Mouse (Mus musculus) left cerebral cortex, postnatal 4 days (tissue): ENCODE results near the gene Papola. TPM values are rescaled to one million over a fixed set of nuclear protein-coding genes. Genes with fewer than 3 reads are reported as not detected.

ENCODE experiments used
- DNase-seq: peaks from one replicate; pipeline ENCODE4 v3.0.0-alpha.2; 2022
- intact Hi-C: fragments of 180-260 bp; cut with DNase I; formaldehyde crosslinking; loops from one replicate; pipeline ENCODE4 v1.15.1; 2025
- total RNA-seq, 2 experiments: library from RNA; stranded (reverse); gene quantifications; 2 replicates each; pipeline ENCODE4 v1.2.3; 2021

Gene Papola
- 100 to 1,000 TPM; 150 to 173 TPM for total RNA-seq

GRCm38 (mm10) chr12:105784196-105784999 is at the start of gene Papola:
TSS of gene Papola (plus strand) at chr12:105784694.
- peak; percentile 91 for DNase-seq
- intact Hi-C loops: no loop called here

GRCm38 (mm10) chr12:105735226-105735888 is 49.1 kb upstream of the Papola start:
- DNase-seq: no peak
- intact Hi-C loops: no loop called here

- DNase-seq: no peak
- intact Hi-C loops: no loop called here
Observed at GRCm38 (mm10) chr12:105735889-105736251, 48.6 kb upstream of the Papola start.

GRCm38 (mm10) chr12:105738316-105739096 is 46.0 kb upstream of the Papola start:
- DNase-seq: no peak
- intact Hi-C loops: no loop called here

DNA sequence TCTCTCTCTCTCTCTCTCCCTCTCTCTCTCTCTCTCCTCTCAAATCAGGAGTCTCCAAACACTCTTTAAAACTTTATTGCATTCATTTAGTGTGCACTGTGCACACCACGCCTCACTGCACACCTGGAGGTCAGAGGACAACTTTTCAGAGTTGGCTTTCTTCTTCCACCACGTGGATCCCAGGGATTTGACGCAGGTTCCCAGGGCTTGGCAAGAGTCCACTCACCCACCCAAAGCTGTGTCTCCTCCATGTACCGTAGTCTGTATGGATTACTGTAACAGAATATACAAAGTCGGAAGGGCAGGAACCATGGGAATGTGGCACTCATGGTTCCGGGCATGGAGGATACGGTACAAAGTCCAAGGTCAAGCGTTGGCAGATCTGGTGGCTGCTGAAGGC is 44.8 kb upstream of the Papola start:
- intact Hi-C loops: no loop called here

GRCm38 (mm10) chr12:105748114-105748513 is 36.4 kb upstream of the Papola start:
- intact Hi-C loops: no loop called here
- no peak for DNase-seq

More for the DNA sequence above, 44.8 kb upstream of the Papola start:
- no peak for DNase-seq

DNA sequence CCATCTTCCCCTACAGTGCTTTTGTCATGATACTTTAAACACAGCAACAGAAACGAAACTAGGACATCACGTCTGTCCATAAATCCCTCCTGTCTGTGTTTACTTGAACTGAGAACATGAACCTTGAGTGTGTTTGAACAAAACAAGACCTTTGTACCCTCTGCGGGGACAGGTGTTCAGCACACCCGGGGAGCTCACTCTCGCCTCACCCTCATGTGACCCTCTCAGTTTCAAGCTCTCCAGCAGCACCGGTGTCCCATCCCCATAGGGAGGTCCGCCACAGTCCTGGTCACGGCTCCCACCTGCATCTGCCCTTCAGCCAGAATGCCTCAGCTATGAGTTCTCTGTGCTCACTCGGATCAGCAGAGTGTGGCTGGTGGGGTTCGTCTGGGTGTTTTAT is 30.7 kb upstream of the Papola start:
- intact Hi-C loops: no loop called here
- no peak for DNase-seq

- DNase-seq: no peak
- intact Hi-C loops: no loop called here
Observed at GRCm38 (mm10) chr12:105757816-105758497, 26.5 kb upstream of the Papola start.

- intact Hi-C loops: no loop called here
- DNase-seq: no peak
Observed at GRCm38 (mm10) chr12:105758911-105759310, 25.6 kb upstream of the Papola start.

- intact Hi-C loops: no loop called here
Observed at GRCm38 (mm10) chr12:105759849-105760478, 24.5 kb upstream of the Papola start.

DNA sequence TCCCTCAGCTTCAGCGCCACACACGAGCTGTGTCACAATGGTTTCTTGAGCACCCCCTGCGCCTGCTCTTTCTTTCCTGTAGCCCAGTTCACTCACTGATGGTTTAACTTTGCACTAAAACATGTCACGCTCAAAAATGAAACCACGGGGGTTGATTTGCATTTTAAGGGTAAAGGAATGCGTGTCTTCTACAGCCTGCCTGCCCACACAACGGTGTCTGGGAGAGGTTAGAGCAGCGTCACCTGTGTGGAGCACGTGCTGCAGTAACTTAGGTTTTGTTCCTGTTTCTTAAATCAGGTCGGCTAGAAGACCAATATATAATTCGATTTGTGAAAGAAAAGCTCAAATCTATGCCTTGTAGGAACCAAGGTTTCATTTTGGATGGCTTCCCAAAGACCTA is 23.3 kb upstream of the Papola start:
- intact Hi-C loops: no loop called here
- DNase-seq: no peak

More at GRCm38 (mm10) chr12:105759849-105760478, 24.5 kb upstream of the Papola start:
- no peak for DNase-seq

DNA sequence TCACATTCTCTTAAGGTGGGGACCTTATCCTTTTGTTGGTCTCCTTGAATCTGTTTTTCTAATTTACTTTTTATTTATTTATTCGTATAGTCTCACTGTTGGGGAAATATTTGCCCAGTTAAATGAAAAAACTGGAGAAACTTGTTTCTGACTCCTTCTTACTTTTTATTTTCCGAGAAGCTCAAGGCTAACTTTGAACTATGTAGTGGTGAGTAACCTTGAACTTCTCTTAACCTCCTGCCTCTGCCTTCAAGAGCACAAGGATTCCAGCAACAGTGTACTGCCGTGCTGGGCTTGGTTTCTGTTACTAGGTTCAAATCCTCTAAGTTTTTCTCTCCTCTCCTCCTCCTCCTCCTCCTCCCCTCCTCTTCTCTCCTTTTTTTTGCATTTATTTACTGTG is 22.9 kb upstream of the Papola start:
- DNase-seq: no peak
- intact Hi-C loops: no loop called here

- no peak for DNase-seq
- intact Hi-C loops: no loop called here
Observed at GRCm38 (mm10) chr12:105769700-105770099, 14.8 kb upstream of the Papola start.

DNA sequence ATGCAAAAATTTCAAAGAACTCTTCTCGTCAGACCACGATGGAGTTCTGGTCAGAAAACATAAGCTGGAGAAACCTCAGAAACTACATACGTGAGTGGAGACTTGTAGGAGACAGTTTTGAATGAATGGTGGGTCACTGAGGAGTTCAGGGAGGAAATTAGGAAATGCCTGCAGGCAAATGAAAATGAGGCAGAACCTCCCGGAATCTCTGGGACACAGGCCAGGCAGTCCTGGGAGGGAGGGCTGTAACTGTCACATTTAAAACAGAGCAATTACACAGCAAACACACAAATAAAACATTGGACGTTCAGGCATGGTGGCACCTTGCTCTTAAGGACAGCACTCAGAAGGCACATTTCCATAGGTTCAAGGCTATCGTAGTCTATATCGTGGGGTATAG is 9.6 kb upstream of the Papola start:
- intact Hi-C loops: no loop called here
- no peak for DNase-seq

- intact Hi-C loops: no loop called here
- no peak for DNase-seq
Observed at GRCm38 (mm10) chr12:105777651-105778050, 6.8 kb upstream of the Papola start.

DNA sequence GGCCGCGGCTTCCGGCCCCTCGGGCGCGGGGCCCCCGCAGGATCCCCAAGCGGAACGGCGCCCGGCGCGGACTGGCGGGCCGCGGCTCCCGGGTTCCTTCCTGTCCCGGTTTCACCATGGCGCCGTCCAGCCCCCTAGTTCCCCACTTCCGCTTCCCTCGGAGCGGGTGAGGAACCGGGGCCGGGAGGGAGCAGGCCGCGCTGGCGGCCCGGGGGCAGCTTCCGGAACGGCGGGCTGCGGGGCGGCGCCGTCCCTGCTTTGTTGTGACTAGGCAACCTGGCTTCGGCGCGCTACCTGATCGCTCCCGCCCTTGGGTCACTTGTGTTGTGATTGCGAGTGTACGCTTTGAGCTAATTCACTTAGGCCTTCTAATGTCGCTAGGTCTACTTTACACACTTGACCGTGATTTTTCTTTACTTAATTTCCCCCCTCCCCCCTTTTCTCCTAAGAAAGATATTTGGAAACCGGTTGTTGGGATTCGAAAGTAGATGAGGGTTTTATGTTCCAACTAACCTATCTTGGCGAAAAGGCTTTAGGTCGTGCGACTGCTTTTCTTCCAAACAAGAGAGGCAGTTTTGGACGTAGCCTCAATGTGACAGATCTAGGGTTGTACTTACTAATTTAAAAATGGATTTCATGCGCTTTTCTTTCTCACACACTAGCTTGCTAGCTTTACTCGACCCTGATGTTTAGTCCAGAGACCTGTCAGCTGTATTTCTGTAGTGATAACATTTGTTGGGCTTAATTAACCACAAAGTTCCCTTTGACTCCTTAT is 693 bp downstream of the Papola start:
- no peak for DNase-seq
- intact Hi-C loops: no loop called here

DNA sequence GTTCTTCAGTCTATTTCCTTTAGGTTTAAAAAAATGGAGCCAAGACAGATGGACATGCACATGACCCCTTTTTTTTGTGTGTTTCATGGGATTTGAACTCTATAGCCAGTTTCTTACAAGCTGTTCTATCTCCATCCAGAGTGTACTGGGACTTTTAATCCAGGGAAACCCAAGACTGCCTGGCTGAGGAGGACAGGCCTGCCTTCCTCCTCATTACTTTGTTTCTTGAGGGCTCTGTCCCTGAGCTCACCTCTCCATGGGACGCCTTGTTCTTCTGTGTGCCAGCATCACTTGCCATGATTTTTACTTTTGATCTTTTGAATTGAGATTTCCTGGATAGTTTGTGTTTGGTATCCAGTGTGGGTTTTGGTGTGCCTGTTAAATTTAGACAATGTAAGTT is 1.6 kb downstream of the Papola start:
- intact Hi-C loops: no loop called here
- DNase-seq: no peak

DNA sequence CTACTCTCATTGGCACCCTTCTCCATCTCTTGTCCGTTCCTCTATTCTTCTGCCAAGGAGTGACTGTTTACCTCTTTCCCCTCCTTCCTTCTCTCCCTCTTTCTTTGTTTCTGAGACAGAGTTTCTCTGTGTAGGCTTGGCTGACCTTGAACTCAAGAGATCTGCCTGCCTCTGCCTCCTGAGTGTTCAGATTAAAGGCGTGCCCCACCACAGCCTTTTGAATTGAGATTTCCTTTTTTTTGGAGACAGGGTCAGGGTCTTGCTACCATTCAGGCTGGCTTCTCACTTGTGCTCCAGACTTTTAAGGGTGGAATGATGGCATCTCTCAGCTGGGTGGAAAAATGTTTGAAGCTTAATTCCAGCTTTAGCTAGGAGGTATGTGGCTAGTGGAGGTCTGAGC is 3.1 kb downstream of the Papola start:
- intact Hi-C loops: no loop called here

GRCm38 (mm10) chr12:105789885-105790284 is 5.4 kb downstream of the Papola start:
- no peak for DNase-seq
- intact Hi-C loops: no loop called here

More for the DNA sequence above, 3.1 kb downstream of the Papola start:
- no peak for DNase-seq

DNA sequence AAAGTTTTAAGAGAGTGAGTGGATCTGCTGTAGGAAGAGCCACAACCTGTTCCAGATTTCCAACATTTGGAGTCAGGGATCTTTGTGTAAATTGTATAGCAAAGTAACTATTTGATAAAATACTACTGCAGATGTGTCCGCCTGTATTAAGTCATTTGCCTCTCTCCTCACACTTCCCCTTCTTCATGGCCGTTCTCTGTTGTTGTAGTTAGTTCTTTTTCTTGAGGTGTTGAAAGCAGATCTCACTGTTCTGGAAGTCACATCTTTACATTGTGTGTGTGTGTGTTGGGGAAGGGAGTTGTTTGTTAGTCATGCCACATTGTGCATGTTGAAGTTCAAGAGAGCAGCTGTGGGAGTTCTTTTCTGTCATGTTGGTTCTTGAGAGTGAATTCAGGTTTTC is 10.4 kb downstream of the Papola start:
- DNase-seq: no peak
- intact Hi-C loops: no loop called here
